Mouse (Mus musculus): ENCODE data around the gene Fiz1. TPM values are rescaled to one million over a fixed set of nuclear protein-coding genes. Genes with fewer than 3 reads are reported as not detected.

Gene Fiz1
- polyA plus RNA-seq, 1 experiment from 2014 or later, result 31.2 TPM

- Histone ChIP-seq H3K36me3 (no peaks in the 10 kb centered on the region), H3K9ac (peak overlapping the region; percentile 47), H3K4me2 (peak overlapping the region; percentile 88), H3K27ac (ENCODE audit: poor library complexity, severe bottlenecking) (no peak overlapping the region), H3K4me1 (replicated peaks) (peaks cover 41% of the 10 kb centered on the region), H3K27me3 (replicated peaks) (peaks cover 70% of the 10 kb centered on the region), H3K9me3 (replicated peaks) (no peaks in the 10 kb centered on the region), H3K4me3 (peak overlapping the region; percentile 91)
- 7% methylated on average over 32 of the region's 32 CpGs for WGBS
- ATAC-seq (ENCODE audit: insufficient number of reproducible peaks, low FRiP score), result no peak
These were observed 39.1 kb upstream of the Fiz1 start for GRCm38 (mm10) chr7:5053456-5054179.

GRCm38 (mm10) chr7:5052931-5053343, 38.4 kb upstream of the Fiz1 start:
- peak overlapping the region; percentile 91 for H3K4me3 ChIP-seq
- ATAC-seq (ENCODE audit: insufficient number of reproducible peaks, low FRiP score), result no peak
- peaks cover 41% of the 10 kb centered on the region for H3K4me1 ChIP-seq (replicated peaks)
- H3K27ac ChIP-seq (ENCODE audit: poor library complexity, severe bottlenecking), result no peak overlapping the region
- H3K36me3 ChIP-seq, result no peaks in the 10 kb centered on the region
- 6% methylated on average over 45 of the region's 45 CpGs for WGBS
- H3K9ac ChIP-seq, result peak overlapping the region; percentile 88
- peaks cover 64% of the 10 kb centered on the region for H3K27me3 ChIP-seq (replicated peaks)
- H3K9me3 ChIP-seq (replicated peaks), result no peaks in the 10 kb centered on the region
- H3K4me2 ChIP-seq, result peak overlapping the region; percentile 88

- H3K4me2 ChIP-seq, result peak overlapping the region; percentile 88
- H3K27me3 ChIP-seq (replicated peaks), result peaks cover 59% of the 10 kb centered on the region
- no peak overlapping the region for H3K27ac ChIP-seq (ENCODE audit: poor library complexity, severe bottlenecking)
- peaks cover 41% of the 10 kb centered on the region for H3K4me1 ChIP-seq (replicated peaks)
- peak overlapping the region; percentile 91 for H3K4me3 ChIP-seq
- no peaks in the 10 kb centered on the region for H3K9me3 ChIP-seq (replicated peaks)
- no peaks in the 10 kb centered on the region for H3K36me3 ChIP-seq
- peak overlapping the region; percentile 88 for H3K9ac ChIP-seq
- 7% methylated on average over 10 of the region's 12 CpGs for WGBS
- no peak for ATAC-seq (ENCODE audit: insufficient number of reproducible peaks, low FRiP score)
These were observed 37.9 kb upstream of the Fiz1 start for GRCm38 (mm10) chr7:5052438-5052837.

- Histone ChIP-seq H3K9me3 (replicated peaks) (no peaks in the 10 kb centered on the region), H3K4me1 (replicated peaks) (peaks cover 35% of the 10 kb centered on the region), H3K27ac (ENCODE audit: poor library complexity, severe bottlenecking) (no peak within 1 kb of the TSS), H3K27me3 (replicated peaks) (peaks cover 49% of the 10 kb centered on the region), H3K4me3 (peak within 1 kb of the TSS; percentile 91), H3K9ac (peak within 1 kb of the TSS; percentile 88), H3K36me3 (no peaks in the 10 kb centered on the region), H3K4me2 (peak within 1 kb of the TSS; percentile 88)
- 2% methylated on average over 65 of the region's 65 CpGs for WGBS
- peak; percentile 82 for ATAC-seq (ENCODE audit: insufficient number of reproducible peaks, low FRiP score)
These were observed 37.0 kb upstream of the Fiz1 start, which contains the start of gene Zfp580 for GRCm38 (mm10) chr7:5051193-5052192. Gene Zfp580 (plus strand): TSS chr7:5051538.

- no peaks in the 10 kb centered on the region for H3K9me3 ChIP-seq (replicated peaks)
- 27% methylated on average over 2 of the region's 2 CpGs for WGBS
These were observed 32.8 kb upstream of the Fiz1 start for GRCm38 (mm10) chr7:5047313-5047712.

GRCm38 (mm10) chr7:5046112-5046511, 31.6 kb upstream of the Fiz1 start:
- H3K9ac ChIP-seq, result no peak overlapping the region
- no peak overlapping the region for H3K4me2 ChIP-seq
- no peaks in the 10 kb centered on the region for H3K27me3 ChIP-seq (replicated peaks)
- H3K27ac ChIP-seq (ENCODE audit: poor library complexity, severe bottlenecking), result no peak overlapping the region
- H3K36me3 ChIP-seq, result peaks cover 6% of the 10 kb centered on the region
- 61% methylated on average over 2 of the region's 2 CpGs for WGBS
- H3K9me3 ChIP-seq (replicated peaks), result no peaks in the 10 kb centered on the region
- H3K4me1 ChIP-seq (replicated peaks), result peaks cover 9% of the 10 kb centered on the region
- no peak for ATAC-seq (ENCODE audit: insufficient number of reproducible peaks, low FRiP score)
- H3K4me3 ChIP-seq, result no peak overlapping the region

More at GRCm38 (mm10) chr7:5047313-5047712, 32.8 kb upstream of the Fiz1 start:
- peaks cover 7% of the 10 kb centered on the region for H3K27me3 ChIP-seq (replicated peaks)
- no peak for ATAC-seq (ENCODE audit: insufficient number of reproducible peaks, low FRiP score)
- no peaks in the 10 kb centered on the region for H3K36me3 ChIP-seq
- H3K27ac ChIP-seq (ENCODE audit: poor library complexity, severe bottlenecking), result no peak overlapping the region
- H3K4me1 ChIP-seq (replicated peaks), result peaks cover 15% of the 10 kb centered on the region
- H3K9ac ChIP-seq, result no peak overlapping the region
- no peak overlapping the region for H3K4me2 ChIP-seq
- no peak overlapping the region for H3K4me3 ChIP-seq

GRCm38 (mm10) chr7:5044981-5045380, 30.5 kb upstream of the Fiz1 start:
- Histone ChIP-seq H3K27me3 (replicated peaks) (no peaks in the 10 kb centered on the region), H3K36me3 (peaks cover 6% of the 10 kb centered on the region), H3K4me1 (replicated peaks) (0 out of 2 replicates have a peak, but pooled peaks cover 1% of the 10 kb centered on the region), H3K4me3 (no peak overlapping the region), H3K9me3 (replicated peaks) (no peaks in the 10 kb centered on the region), H3K27ac (ENCODE audit: poor library complexity, severe bottlenecking) (no peak overlapping the region), H3K4me2 (no peak overlapping the region), H3K9ac (no peak overlapping the region)
- 63% methylated on average over 2 of the region's 2 CpGs for WGBS
- no peak for ATAC-seq (ENCODE audit: insufficient number of reproducible peaks, low FRiP score)

GRCm38 (mm10) chr7:5038940-5039339, 24.4 kb upstream of the Fiz1 start:
- peaks cover 6% of the 10 kb centered on the region for H3K9me3 ChIP-seq (replicated peaks)
- H3K36me3 ChIP-seq, result peaks cover 32% of the 10 kb centered on the region
- H3K4me1 ChIP-seq (replicated peaks), result peaks cover 10% of the 10 kb centered on the region
- H3K27me3 ChIP-seq (replicated peaks), result no peaks in the 10 kb centered on the region
- peak overlapping the region; percentile 66 for H3K4me3 ChIP-seq
- peak overlapping the region; percentile 65 for H3K4me2 ChIP-seq
- no peak for ATAC-seq (ENCODE audit: insufficient number of reproducible peaks, low FRiP score)
- peak overlapping the region; percentile 77 for H3K9ac ChIP-seq
- peak overlapping the region; percentile 92; the same call in 1 of the 2 replicates for H3K27ac ChIP-seq (ENCODE audit: poor library complexity, severe bottlenecking)
- 37% methylated on average over 5 of the region's 5 CpGs for WGBS

GRCm38 (mm10) chr7:5038109-5038732, 23.7 kb upstream of the Fiz1 start, which contains the start of gene Zfp784:
Gene Zfp784 (minus strand): TSS chr7:5038446.
- peak; percentile 97 for ATAC-seq (ENCODE audit: insufficient number of reproducible peaks, low FRiP score)
- Histone ChIP-seq H3K36me3 (peaks cover 39% of the 10 kb centered on the region), H3K9me3 (replicated peaks) (peaks cover 6% of the 10 kb centered on the region), H3K4me3 (peak within 1 kb of the TSS; percentile 66), H3K27me3 (replicated peaks) (no peaks in the 10 kb centered on the region), H3K27ac (ENCODE audit: poor library complexity, severe bottlenecking) (peak within 1 kb of the TSS; percentile 92), H3K4me2 (peak within 1 kb of the TSS; percentile 65), H3K9ac (peak within 1 kb of the TSS; percentile 77), H3K4me1 (replicated peaks) (peaks cover 10% of the 10 kb centered on the region)
- under 1% methylated on average over 48 of the region's 48 CpGs for WGBS

GRCm38 (mm10) chr7:5037467-5037866, 23.0 kb upstream of the Fiz1 start:
- H3K9ac ChIP-seq, result 0 out of 2 replicates have a peak overlapping the region, but pooled peaks have one; percentile 77

More at GRCm38 (mm10) chr7:5037467-5037866, 23.0 kb upstream of the Fiz1 start:
- Histone ChIP-seq H3K4me2 (peak overlapping the region; percentile 65), H3K27ac (ENCODE audit: poor library complexity, severe bottlenecking) (peak overlapping the region; percentile 92; the same call in 1 of the 2 replicates), H3K27me3 (replicated peaks) (no peaks in the 10 kb centered on the region), H3K4me1 (replicated peaks) (peaks cover 10% of the 10 kb centered on the region), H3K4me3 (peak overlapping the region; percentile 66), H3K9me3 (replicated peaks) (peaks cover 12% of the 10 kb centered on the region), H3K36me3 (peaks cover 47% of the 10 kb centered on the region)
- 76% methylated on average over 8 of the region's 8 CpGs for WGBS
- no peak for ATAC-seq (ENCODE audit: insufficient number of reproducible peaks, low FRiP score)
